Mouse (Mus musculus): ENCODE measurements around the gene Ccpg1.

The Ccpg1 gene

GRCm38 (mm10) chr9:72985250-72986220 is at the start of gene Ccpg1, which contains the start of gene Ccpg1os:
Gene Ccpg1 (plus strand): TSS chr9:72985429.
Gene Ccpg1os (minus strand): TSS chr9:72985382.
- DNase-seq: peak; percentile 99

DNA sequence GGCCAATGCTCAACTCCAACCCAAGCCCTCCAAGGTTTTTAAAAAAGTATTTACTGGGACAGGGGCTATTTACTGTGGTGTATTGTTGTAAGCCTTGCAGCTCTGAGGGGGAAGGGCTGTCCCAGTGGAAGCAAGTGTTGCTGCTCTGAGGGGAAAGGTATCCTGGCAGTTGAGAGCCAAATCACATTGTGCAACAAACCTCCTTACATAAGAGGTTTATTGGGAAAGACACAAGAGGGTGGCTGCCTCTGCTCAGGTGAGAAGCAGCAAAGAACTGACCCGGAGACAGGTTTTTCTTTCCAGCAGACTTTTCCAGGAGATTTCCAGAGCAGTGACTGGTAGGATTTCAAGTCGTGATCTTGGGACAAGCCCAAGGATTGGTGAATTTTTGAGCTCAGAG is 48.9 kb upstream of the Ccpg1 start:
- no peak for DNase-seq

GRCm38 (mm10) chr9:72943424-72943823 is 41.8 kb upstream of the Ccpg1 start:
- DNase-seq: no peak

DNA sequence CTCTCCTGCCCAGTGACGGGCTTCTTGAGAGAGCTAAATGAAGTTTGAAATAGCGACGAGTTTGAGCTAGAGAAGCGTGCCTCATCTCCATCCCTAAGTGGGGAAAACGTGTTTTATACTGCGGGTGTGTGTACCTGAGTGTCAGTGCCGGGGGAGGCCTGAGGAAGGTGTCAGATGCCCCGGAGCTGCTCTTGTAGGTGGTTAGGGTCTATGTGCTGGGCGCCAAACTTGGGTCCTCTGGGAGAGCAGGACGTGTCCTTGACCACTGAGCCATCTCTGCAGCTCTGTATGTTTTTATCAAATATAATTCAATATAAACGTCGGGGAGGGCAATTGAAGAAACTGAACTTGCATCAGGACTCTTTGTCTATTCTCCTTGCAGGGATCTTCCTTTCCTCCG is 40.9 kb upstream of the Ccpg1 start:
- no peak for DNase-seq

DNA sequence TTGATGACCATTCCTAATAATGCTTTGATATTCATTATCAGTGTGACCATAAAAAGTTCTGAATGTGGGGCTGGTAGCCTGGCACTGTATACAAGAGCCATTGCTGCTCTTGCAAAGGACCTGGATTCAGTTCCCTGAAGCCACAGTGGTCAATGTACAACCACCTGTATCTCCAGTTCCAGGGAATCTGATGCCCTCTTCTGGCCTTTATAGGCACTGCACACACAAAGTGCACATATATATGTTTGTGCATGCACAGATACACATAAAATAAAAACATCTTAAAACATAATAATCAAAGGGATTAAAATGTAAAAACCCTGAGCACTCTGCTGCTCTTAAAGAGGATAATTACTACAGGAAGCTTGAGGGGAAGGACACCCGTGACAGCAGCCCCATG is 38.2 kb upstream of the Ccpg1 start:
- DNase-seq: no peak

DNA sequence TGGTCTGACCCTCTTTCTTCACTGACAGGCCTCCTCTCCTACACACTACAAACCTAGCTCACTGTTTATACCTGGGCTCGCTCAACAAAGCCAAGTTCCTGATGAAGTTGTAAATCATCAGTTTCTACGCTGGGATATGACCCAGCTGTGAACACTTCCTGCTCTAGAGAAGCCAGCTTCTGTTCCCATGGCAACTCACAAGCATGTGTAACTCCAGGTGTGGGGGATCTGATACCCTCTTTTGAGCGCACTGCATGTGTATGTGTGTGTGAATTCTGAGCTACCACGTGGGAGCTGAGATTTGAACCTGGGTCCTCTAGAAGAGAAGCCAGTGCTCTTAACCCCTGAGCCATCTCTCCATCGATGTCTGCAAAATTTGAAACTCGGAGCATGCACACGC is 35.7 kb upstream of the Ccpg1 start:
- DNase-seq: no peak

DNA sequence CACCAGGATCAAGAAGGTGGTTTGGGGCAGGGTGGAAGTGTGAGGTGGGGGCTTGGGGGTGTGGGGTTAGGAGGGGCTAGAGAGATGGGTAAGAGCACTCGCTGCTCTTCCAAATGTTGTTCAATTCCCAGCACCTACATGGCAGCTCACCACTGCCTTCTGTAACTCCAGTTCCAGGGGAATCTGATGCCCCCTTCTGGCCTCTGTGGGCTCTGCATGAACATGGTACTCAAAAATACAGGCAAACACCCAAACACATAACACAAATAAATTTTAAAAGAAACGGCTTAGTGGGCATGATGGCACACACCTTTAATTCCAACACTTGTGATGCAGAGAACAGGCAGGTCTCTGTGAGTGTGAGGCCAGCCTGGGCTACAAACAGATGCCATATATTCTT is 30.5 kb upstream of the Ccpg1 start:
- no peak for DNase-seq

- DNase-seq: peak; percentile 43
Measured at GRCm38 (mm10) chr9:72955546-72955945, 29.7 kb upstream of the Ccpg1 start.

DNA sequence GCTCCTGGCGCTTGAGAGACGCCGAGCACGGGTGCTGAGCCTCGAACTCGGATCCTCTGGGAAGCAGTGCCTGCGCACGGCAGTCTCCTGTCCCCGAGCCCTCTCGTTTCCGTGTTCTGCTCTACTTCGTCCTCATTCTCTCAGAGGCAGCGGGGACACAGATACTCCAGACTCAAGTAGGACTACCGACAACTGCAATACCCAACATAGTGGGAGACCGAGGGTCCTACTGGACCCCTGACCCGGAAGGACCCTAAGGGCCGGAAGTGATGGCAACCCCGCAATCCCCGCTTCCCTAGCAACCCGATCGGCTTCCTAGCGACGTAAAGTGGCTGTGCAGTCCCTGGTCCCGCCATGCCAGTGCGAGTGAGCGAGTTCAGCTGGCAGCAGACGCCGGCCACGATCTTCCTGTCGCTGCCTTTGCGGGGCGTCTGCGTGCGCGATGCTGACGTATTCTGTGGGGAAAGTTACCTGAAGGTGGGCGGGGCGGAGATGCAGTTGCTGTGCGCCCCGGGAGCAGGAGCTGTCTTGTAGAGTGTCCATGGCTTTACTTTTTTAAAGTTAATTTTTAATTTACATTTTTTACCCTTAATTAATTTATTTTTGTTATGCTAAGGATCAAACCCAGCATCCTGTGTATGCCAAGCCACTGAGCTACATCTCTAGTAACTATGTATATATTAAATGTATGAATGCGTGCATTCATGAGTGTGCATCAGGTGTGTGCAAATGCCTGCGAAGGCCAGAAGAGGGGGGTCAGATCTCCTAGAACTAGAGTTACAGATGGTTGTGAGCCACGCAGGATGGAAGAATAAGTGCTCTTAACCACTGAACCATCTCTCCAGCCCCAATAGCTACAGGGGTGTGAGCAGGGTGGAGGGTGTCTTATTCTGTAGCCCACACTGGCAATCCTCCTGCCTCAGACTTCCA is 26.4 kb upstream of the Ccpg1 start, which contains the start of the genes Dyx1c1 and Gm44503:
Gene Dyx1c1 (plus strand): TSS at position 265 of the 930 bp plus-strand sequence.
Gene Gm44503 (plus strand): TSS at position 332 of the 930 bp plus-strand sequence.
- peak; percentile 77 for DNase-seq

DNA sequence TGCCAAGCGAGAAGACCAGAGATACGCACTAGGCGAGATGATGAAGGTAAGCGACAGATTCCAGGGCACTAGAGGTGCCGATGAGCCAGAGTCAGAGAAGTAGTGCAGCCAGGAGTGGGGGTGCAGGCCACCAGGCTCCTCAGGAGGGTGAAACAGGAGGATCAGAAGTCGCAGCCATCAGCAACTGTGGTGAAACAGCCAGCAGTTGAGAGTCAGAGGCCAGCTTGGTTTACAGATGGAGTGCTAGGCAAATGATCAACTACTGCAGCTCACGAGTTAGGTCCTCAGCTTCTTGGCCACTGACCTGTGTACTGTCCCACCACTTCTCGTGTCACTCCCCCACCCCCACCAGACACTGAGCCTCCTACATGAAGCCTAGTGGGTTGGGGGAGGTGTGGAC is 23.9 kb upstream of the Ccpg1 start:
- no peak for DNase-seq

- DNase-seq: no peak
Measured at GRCm38 (mm10) chr9:72961959-72962358, 23.3 kb upstream of the Ccpg1 start.

GRCm38 (mm10) chr9:72968349-72969061 is 16.7 kb upstream of the Ccpg1 start:
- peak; percentile 93 for DNase-seq

GRCm38 (mm10) chr9:72969874-72970273 is 15.4 kb upstream of the Ccpg1 start:
- no peak for DNase-seq

- no peak for DNase-seq
Measured at GRCm38 (mm10) chr9:72972435-72972834, 12.8 kb upstream of the Ccpg1 start.

DNA sequence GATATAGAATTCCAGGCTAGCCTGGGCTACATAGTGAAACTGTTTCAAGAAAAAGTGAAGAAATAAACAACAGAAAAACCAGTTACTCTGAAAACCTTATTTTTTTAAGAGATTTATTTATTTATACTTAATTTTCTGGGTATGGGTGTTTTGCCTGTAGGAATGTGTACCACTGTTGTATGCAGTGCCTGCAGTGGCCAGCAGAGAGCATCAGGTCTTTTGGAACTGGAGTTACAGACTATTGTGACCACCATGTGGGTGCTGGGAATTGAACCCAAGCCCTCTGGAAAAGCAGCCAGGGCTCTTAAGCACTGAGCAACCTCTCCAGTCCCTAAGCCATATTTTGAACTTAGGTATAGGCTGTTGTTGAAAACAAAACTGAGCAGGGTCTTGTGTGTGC is 12.2 kb upstream of the Ccpg1 start:
- no peak for DNase-seq

DNA sequence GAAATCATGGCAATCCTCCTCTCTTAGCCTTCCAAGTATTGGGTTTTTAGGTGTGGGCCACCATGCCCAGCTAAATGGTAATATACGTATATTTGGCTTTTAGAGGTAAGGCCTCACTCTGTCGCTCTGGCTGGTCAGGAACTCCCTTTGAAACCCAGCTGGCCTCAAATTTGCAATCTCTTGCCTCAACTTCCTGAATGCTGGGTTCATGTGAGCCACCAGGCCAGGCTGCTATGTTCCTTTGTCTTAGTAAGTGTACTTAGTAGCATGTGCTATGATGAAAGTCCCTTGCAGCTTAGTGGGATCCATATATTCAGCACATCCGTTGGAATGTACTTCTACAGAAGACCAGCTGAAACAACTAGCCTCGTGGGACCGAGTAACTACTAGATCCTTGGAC is 10.5 kb upstream of the Ccpg1 start:
- no peak for DNase-seq

DNA sequence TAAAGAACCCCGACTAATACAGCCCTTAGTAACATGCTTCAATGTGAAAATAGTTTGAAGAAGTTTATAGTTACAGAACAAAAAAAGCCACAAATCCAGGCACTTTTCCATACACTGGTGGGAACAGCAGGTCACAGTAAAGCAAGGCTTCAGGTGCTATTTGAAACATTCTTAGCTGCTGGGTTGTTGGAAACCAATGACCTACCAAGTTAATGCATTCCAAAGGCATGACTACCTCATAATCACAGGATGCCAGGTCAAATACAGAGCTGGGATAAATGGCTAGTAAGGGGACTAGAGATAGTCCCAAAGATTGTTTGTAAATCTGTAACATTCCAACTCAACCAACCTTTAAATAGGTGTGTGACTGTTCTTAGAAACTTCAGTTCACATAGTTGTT is 10.0 kb upstream of the Ccpg1 start:
- DNase-seq: no peak

DNA sequence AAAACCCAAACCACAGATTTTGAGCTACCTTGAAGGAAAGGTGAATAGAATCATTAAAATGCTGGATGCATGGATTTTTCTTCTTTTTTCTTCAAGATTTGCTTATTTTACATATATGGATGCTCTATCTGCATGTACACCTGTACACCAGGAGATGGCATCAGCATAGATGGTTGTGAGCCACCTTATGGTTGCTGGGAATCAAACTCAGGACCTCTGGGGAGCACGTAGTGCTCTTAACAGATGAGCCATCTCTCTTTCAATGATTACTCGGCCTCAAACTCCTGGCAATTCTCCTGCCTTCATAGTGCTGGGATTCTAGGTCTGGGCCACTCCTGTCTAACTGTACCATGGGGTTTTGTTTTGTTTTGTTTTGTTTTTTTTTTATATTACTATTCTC is 2.2 kb upstream of the Ccpg1 start:
- DNase-seq: no peak

- no peak for DNase-seq
Measured at GRCm38 (mm10) chr9:72987703-72988102, 2.5 kb downstream of the Ccpg1 start.

DNA sequence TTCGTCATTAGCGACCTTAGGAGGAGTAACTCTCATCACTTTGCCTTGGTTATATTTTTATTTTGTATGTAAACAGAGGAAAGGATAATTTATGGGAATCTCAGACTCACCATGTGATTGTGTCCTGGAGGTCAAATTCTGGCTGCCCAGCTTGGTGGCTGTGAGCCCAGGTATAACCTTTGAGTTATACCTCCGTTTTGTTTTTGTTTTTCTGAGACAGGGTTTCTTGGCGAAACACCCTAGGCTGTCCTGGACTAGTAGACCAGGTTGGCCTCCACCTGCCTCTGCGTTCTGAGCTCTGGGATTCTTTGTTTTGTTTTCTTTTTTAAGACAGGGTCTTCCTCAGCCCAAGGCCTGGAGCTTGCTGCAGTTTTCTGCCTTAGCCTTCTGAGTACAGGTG is 3.5 kb downstream of the Ccpg1 start:
- DNase-seq: no peak

DNA sequence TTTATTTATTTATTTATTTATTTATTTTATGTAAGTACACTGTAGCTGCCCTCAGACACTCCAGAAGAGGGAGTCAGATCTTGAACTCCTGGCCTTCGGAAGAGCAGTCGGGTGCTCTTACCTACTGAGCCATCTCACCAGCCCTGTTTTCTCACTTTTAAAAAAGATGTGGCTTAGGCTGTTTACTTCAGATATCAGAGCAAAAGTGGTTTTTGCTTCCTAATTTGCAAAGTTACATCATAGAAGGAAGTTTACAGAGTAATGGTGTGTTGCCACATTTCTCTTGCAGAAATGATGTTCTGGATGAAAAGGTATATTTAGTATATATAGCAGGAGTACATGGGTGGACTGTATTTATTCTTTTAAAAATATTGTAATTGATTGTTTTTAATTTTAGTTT is 6.2 kb downstream of the Ccpg1 start:
- no peak for DNase-seq

GRCm38 (mm10) chr9:72992576-72992975 is 7.3 kb downstream of the Ccpg1 start:
- DNase-seq: no peak

- DNase-seq: no peak
Measured at GRCm38 (mm10) chr9:72996167-72996566, 10.9 kb downstream of the Ccpg1 start.
